Mouse (Mus musculus) bone marrow, adult 2 months (tissue): ENCODE measurements around the gene Ube2q2.

Source experiments
- CTCF ChIP-seq: fragments of 200-500 bp; IDR thresholded peaks from 2 replicates; pipeline ENCODE4 v1.5.1; 2011; ENCODE audit warnings: low read length, control low read depth; ENCODE audit not compliant: control insufficient read depth, insufficient read depth
- POLR2A ChIP-seq: fragments of 200-500 bp; IDR thresholded peaks from 2 replicates; pipeline ENCODE4 v1.6.1; 2011; ENCODE audit warnings: low read depth, mild to moderate bottlenecking, control low read depth, low read length, borderline replicate concordance; ENCODE audit not compliant: control insufficient read depth

DNA sequence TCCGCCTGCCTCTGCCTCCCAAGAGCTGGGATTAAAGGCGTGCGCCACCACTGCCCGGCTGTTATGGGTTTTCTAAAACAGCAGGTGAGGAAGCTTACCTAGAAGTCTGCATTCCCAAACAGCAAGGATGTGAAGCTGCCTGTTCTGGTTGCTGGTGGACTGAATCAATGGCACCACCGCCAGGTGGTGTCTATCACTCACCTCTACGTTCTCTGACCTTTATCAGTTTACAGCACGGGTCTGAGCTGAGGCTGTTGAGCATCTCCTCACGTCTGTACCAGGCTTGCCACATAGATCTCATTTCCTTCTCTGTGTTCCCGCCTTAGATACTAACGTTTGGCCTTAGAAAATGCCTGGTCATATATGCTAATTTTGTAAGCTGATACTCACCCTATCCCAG lies 80.4 kb downstream of the Ube2q2 start:
- no peak for TF ChIP-seq CTCF
- no peak for TF ChIP-seq POLR2A
